Mouse (Mus musculus) splenic B cell, adult 2 months (primary cell): ENCODE results near the gene Pcnx.

Experiments
- DNase-seq: peaks from one replicate; pipeline ENCODE4 v3.0.0-alpha.2; 2011; ENCODE audit warnings: low read depth, low spot score
- H3K27me3 ChIP-seq: 2 replicates; pipeline ENCODE4 v1.6.1; 2012; ENCODE audit warnings: mild to moderate bottlenecking, low read length, moderate library complexity, mixed read lengths; ENCODE audit not compliant: control insufficient read depth, poor library complexity, insufficient read depth, severe bottlenecking
- H3K36me3 ChIP-seq: 2 replicates; pipeline ENCODE4 v1.6.1; 2012; ENCODE audit warnings: mild to moderate bottlenecking, low read length, moderate library complexity, mixed read lengths; ENCODE audit not compliant: control insufficient read depth, poor library complexity, insufficient read depth, severe bottlenecking

The Pcnx gene

GRCm38 (mm10) chr12:81841046-81841445 is 18.8 kb upstream of the Pcnx start:
- H3K27me3 ChIP-seq: no peaks in the 10 kb centered on the region
- H3K36me3 ChIP-seq: no peaks in the 10 kb centered on the region
- no peak for DNase-seq

DNA sequence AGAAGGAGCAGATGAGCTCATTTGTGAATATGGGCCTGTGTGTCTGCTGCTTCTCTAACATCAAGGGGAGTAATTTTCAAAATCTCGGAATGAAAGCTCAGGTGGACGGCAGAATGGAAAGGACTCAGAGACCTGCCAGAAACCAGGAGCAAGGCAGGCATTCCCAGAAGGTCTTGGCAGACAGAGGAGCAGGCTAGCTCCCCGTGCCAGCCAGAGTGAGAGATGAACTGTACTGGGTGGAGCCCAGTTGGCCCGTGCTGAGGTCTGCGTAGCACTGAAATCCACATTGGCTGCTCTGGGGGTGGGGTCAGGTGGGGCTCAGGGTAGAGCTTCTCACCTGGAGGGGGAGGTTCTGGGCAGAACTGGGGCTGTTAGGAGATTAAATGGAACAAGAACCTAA is 16.3 kb upstream of the Pcnx start:
- DNase-seq: no peak
- no peaks in the 10 kb centered on the region for H3K27me3 ChIP-seq
- H3K36me3 ChIP-seq: no peaks in the 10 kb centered on the region

DNA sequence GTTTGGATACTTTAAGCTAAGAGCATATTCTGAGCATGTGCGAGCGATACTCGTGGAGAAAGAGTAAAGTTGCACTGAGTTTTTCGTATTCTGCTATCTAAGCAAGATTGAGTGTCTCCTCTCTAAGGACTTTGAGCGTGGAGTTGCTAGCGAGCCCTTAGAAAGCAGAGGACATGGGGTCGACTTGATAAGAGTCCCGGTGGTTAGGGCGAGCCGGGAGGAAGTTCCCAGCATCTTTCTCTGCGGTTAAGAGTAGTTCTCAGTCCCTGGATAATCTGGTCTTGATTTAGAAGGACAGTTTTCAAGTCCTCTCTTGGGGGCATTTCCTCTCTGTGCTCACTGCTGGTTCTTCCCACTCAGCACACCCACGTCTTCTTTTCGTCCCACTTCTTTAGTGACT is 15.3 kb upstream of the Pcnx start:
- no peaks in the 10 kb centered on the region for H3K36me3 ChIP-seq
- no peak for DNase-seq
- no peaks in the 10 kb centered on the region for H3K27me3 ChIP-seq

DNA sequence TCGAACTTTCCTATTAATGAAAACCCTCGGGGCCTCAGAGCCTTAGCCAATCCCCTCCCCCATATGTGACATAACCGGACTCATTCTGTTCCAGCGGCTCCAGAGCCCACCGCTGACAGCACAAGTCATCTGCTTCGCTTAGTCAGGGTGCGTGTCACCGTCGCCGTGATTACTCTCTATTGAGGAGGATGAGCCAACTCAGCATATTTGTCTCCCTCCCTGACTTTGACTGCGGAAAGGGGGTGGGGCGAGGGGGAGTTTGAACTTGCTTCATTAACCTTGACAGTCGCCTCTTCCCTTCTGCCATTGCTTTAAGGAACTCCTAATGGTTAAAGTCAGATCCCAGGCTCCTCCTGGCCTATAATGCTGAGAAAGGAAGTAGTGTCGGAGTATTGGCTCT is 14.8 kb upstream of the Pcnx start:
- Histone ChIP-seq H3K36me3 (no peaks in the 10 kb centered on the region), H3K27me3 (no peaks in the 10 kb centered on the region)
- DNase-seq: peak; percentile 9

DNA sequence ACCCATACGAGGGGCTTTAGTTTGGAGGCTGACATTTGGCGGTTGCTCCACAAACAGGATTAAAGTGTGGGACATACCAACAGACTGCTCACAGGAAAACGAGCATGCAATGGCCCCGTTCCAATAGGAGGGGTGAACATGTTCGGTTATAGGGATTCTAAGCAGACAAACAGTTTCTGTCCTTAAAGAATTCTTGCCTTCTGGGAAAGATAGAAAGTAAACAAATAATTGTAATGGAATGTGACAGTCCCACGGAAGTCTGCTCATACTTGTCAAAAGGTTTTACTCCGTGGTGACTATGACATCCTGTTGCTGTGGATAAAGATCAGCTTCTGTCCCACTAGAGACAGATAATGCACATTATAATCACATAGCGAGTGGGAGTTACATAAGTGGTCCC is 10.2 kb upstream of the Pcnx start:
- DNase-seq: no peak
- Histone ChIP-seq H3K36me3 (no peaks in the 10 kb centered on the region), H3K27me3 (no peaks in the 10 kb centered on the region)

DNA sequence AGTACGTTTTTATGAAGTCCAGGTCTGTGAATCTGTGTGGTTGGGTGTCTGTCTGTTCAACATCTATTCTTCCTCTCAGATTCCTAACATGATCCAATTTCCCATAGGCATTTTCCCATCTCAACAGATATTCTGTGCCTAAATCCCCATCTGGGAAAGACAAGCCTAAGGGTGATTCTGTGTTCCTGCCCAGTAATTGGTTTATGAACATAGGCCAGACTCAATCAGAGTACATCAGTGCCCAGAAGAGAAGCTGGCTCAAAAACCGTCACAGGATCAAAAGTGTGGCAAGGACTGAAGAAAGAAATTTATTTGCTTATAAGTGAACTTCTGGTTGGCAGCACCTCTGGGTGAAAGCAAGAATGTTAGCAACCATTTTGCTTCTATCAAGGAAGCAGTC is 7.3 kb upstream of the Pcnx start:
- no peaks in the 10 kb centered on the region for H3K27me3 ChIP-seq
- DNase-seq: no peak

DNA sequence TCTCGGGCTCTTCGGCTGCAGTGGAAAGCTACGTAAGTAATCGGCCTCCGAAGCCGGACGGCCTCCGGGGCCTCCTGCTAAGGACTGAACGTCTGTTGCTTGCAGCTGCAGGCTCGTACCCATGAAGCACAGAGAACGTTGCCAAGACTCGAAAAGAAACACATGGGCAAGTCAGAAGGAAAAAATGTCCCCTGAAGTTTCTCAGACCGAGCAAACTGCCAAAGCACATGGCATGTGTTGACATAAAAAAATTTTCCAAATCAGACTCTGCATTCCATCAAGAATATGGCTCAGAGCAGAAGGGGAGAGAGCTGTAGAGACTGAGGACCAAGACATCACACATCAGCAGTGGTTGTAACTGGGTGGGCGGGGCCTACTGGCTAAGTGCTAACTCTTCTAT is 6.8 kb upstream of the Pcnx start:
- no peaks in the 10 kb centered on the region for H3K27me3 ChIP-seq
- no peak for DNase-seq
- H3K36me3 ChIP-seq: no peaks in the 10 kb centered on the region

More for the DNA sequence above, 7.3 kb upstream of the Pcnx start:
- no peaks in the 10 kb centered on the region for H3K36me3 ChIP-seq

- DNase-seq: no peak
- Histone ChIP-seq H3K36me3 (no peaks in the 10 kb centered on the region), H3K27me3 (no peaks in the 10 kb centered on the region)
Observed at GRCm38 (mm10) chr12:81853543-81853942, 6.3 kb upstream of the Pcnx start.

- H3K27me3 ChIP-seq: no peaks in the 10 kb centered on the region
- no peak for DNase-seq
Observed at GRCm38 (mm10) chr12:81855031-81855430, 4.8 kb upstream of the Pcnx start.

DNA sequence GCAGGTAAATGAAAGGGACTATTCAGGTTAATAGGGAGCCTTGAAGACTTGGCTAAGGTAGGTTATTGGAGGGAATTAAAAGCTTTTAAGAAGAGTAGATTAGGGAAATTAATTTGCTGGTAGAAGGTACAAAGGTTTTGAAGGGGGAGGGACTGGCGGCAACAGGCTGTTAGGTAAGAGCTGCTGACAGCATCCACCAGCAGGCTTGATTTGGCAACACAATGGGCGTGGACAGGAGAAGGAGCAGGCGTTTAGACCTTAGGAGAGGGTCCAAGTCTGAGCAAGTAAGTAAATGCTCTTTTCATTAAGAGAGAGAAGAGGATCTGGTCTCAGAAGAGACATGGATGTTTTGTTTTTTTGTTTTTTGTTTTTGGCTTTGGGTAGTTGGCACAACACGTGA is 3.1 kb upstream of the Pcnx start:
- Histone ChIP-seq H3K27me3 (no peaks in the 10 kb centered on the region), H3K36me3 (no peaks in the 10 kb centered on the region)
- no peak for DNase-seq

More at GRCm38 (mm10) chr12:81855031-81855430, 4.8 kb upstream of the Pcnx start:
- no peaks in the 10 kb centered on the region for H3K36me3 ChIP-seq

GRCm38 (mm10) chr12:81857251-81857650 is 2.6 kb upstream of the Pcnx start:
- H3K36me3 ChIP-seq: no peaks in the 10 kb centered on the region
- H3K27me3 ChIP-seq: no peaks in the 10 kb centered on the region
- no peak for DNase-seq

DNA sequence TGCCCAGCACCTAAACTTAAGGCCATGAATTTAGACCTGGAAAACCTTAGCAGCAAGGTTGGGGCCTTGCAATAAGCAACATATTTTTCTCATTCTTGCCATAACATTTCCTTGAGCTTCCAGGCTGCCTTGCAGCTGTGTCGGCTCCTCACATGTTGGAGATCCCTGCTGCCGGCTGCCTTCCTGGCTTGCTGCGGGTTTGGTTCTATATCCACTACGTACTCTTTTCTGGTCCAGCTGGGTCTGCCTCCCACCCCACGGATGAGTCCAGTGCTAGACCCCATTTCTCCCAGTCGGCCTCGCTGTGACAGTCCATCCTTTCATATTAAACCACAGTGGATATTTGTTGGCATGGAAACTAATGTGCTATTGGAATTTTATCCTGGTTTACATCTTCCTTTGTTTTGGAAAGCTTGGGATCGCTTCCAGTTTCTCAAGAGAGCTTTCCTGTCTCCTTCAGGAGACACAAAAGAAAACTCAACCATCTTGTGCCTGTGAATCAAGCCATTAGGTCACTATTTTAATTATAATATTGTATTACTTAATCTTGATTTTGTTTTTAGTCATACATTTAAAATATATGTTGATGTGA is 1.7 kb upstream of the Pcnx start:
- no peaks in the 10 kb centered on the region for H3K27me3 ChIP-seq
- DNase-seq: no peak
- no peaks in the 10 kb centered on the region for H3K36me3 ChIP-seq

DNA sequence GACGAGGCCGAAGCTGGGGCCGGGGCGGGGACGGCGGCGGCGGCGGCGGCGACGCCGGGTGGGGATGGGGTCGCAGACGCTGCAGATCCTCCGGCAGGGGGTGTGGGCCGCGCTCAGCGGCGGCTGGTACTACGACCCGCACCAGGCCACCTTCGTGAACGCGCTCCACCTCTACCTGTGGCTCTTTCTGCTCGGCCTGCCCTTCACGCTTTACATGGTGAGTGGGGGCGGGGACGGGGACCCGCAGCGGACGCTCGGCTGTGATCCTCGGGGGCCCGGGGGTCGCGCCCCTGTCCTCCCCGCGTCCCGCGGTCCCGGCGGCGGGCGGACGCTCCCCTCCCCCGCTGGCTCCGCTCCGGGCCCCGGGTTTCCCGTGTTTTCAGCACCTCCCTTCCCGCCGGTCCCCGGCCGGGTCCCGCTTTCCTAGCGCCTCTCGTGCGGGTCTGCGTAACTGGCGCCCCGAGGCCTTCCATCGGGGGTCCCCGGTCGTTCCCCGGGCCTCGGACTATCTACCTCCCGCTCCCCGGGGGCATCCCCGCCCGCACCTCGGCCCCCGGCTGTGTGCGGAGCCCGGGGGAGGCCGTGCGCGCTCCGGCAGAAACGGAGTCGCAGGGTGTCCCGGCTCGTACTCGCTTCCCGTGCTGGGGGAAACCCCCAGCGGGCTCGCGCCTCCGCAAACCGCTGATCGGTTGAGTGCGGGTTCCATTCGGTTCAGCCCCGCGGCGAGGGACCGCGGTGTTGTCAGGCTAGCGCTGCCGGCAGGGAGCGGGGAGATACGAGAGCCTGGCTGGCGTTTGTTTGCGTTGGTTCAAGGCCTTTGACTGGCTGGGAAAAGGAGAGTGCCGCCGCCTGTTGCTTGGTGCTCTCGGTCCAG is 722 bp downstream of the Pcnx start:
- DNase-seq: peak; percentile 75
- Histone ChIP-seq H3K27me3 (no peaks in the 10 kb centered on the region), H3K36me3 (no peaks in the 10 kb centered on the region)

DNA sequence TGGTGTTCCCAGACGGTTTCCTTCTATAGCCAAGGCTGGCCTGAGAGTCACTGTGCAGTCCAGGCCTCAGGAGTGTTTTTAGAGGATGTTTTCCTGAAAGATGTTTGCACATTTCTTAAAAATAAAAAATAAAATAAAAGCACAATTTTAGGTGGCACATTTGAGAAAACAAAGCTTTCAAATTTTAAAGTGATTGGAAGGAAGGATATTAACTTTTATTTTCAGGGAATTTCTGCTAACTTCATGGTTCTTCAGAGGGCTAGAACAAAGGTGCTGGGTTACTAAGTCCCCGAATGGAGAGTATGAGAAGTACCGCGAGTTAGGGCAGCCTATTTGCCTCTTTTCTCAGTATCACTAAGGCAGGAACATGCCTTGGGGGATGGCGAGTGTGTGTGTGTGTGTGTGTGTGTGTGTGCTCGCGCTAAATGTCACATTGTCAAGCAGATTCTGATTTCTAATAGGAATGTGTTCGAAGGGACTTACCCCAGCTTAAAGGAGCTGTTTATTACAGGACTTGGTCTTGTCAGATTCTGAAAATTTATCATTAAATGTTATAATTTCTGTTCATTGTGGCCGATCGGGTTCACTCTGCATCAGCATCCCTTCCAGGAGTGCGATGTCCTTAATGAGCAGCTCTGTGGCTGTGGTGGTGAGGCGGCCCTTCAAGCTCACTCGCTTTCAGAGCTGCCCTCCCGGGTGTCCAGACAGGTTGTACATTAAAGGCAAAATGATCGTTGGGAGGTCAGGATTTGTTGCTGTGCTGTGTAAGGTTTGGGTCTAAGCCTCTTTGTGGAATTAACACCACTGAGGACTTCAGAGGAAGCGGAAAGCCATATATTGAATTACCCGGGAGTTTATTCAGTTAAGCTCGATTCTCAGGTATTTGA is 1.6 kb downstream of the Pcnx start:
- peak; percentile 43 for DNase-seq
- Histone ChIP-seq H3K27me3 (no peaks in the 10 kb centered on the region), H3K36me3 (no peaks in the 10 kb centered on the region)

DNA sequence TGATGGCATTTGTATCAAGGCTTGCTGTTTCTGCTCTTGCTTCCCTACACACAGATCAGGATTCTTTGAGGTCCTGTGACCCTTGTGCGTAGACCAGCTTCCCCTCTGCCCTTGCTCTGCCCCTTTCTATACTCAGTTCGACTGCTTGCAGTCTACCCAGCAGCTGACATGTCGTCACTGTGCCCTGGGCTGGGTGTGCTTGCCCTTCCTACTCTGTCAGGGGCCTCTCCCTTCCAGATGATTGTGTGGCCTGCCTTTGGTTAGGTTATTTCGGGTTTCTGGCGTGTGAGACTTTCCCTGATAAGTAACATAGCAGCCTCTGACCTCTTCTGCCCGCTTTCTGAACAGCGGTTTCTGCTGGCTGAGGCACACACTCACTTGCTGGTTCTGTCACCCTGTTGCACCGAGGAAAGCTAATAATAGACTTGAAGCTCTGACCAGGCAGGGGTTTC is 2.6 kb downstream of the Pcnx start:
- Histone ChIP-seq H3K36me3 (no peaks in the 10 kb centered on the region), H3K27me3 (no peaks in the 10 kb centered on the region)
- peak; percentile 16 for DNase-seq
